Mouse (Mus musculus) heart, adult 11 months (tissue): ENCODE data around the gene Irak2.

Experiments
- DNase-seq: peaks from one replicate; pipeline ENCODE4 v3.0.0; 2022

Irak2 gene

DNA sequence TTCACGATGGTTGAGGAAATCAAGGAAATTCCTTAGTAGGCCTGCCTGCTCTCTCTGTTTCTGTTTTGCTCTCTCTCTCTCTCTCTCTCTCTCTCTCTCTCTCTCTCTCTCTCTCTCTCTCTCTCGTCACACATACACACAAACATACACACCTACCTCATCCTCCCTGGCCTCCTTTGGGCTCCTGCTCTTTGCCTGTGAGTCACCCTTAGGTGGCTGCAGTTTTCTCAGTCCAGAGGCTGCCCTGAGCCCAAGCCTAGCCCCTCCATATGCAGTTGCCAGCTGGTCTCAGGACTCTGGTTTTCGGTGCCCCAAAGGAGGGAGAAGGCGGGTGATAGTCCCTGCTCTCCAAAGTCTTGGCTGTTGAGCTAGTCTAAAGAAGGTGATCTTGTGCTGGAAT, 4.8 kb downstream of the Irak2 start:
- DNase-seq: peak; percentile 90

GRCm38 (mm10) chr6:113643967-113644366, 5.7 kb downstream of the Irak2 start:
- no peak for DNase-seq

DNA sequence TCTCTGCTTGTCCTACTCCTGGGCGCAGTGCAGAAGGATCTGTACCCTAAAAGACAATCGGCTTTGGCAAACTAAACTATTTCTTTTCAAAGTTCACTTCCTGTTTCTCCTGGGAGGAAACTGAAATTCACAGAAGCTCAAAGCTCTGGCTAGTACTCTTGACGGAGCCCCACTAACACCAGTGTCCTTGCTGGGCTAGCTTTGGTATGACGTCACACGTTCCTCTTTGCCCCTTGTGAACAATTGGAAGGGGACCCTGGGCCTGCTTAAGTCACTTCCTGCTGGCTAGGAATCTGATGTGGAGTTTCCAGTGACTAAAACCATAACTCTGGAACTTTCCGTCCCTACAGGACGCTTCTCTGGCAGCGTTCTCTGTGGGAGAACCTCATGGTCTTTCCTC, 6.5 kb downstream of the Irak2 start:
- DNase-seq: peak; percentile 99

DNA sequence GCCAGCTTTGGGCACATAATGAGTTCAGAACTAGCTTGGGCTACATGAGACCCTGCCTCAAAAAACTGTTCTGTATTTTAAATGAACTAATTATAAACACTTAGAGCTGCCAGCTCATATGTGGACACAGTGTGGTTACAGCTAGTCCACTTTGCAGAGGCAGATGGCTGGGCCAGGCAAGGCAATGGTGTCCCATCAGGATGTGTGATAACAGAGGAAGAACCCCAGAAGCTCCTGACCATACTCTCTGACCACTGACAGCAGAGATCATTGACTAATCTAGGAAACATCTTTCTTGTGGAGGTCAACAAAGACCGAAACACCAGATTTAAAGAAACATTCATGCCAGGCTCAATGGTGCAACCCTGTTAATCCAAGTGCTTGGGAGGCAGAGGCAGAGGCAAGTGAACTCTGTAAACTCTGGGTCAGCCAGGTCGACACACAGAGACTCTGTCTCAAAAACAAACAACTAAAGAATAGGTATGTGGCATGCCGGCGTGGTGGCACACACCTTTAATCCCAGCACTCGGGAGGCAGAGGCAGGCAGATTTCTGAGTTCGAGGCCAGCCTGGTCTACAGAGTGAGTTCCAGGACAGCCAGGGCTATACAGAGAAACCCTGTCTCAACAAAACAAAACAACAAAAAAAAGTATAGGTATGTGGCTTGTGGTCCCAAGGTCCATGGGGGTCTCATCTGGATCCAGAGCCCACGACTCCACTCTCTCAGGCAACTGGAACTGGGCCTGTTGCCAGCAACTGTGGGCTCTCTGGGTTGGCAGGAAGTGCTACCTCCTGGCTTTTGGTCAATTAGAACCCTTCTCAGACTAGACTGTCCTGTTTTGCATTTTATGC, 11.3 kb downstream of the Irak2 start:
- no peak for DNase-seq

DNA sequence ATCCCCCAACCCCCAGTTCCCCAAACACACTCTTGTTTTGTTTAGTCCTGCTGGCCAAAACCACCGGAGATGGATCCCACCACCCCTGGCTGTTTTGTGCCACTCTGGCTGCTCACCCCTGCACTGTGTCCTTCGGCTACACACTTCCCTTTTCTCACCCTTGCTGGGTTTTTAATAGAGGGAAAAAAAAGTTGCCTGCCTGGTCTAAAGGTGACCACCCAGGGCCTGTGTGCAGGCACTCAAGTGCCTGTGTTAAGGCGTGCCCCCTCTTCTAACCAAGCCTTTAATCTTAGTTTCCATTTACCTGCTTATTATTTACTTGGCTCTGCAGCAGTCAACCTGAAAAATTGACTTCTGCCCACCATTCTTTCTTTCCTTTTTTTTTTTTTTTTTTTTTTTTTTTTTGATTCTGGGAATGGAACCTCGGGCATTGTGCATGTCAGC, 12.0 kb downstream of the Irak2 start:
- DNase-seq: peak; percentile 90

DNA sequence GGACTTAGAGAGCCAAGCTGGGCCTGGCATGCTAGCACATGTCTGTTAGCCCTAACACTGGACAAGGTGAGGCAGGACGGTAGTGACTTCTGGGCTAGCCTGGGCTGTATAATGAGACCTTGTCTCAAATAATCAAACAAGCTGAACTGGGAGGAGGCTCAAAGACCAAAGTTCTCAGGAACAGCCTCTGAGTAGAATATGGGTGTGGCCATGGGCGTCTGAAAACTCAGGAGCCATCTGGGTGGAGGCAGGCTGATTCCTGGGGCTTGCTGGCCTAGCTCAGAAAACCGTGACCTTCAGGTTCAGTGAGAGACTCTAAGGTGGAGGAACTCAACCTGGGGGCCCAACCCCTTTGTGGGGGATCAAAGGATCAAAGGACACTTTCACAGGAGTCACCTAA, 13.4 kb downstream of the Irak2 start:
- peak; percentile 88 for DNase-seq

GRCm38 (mm10) chr6:113653551-113653950, 15.3 kb downstream of the Irak2 start:
- DNase-seq: peak; percentile 91

GRCm38 (mm10) chr6:113654102-113654501, 15.8 kb downstream of the Irak2 start:
- peak; percentile 96 for DNase-seq

- DNase-seq: peak; percentile 90
These were observed 16.6 kb downstream of the Irak2 start for GRCm38 (mm10) chr6:113654753-113655397.

GRCm38 (mm10) chr6:113655475-113655874, 17.2 kb downstream of the Irak2 start:
- DNase-seq: peak; percentile 86

- peak; percentile 91 for DNase-seq
These were observed 18.6 kb downstream of the Irak2 start for GRCm38 (mm10) chr6:113656847-113657246.

DNA sequence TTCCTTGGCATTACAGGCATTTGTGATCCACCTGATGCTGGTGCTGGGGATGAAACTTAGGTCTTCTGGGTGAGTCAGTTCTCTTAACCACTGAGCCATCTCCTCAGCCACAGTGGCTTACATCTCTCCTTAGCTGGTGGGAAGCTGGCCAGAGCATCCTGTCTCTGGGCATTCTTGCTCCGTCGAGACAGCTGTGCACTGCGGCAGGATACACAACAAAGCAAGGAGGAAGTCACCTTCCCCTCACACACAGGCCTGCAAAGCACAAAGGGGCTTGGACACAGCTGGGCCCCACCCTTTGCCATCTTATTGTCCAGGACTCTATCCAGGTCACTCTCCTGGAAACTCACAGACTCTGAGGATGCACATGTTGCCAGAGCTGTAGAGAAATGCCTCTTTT, 20.0 kb downstream of the Irak2 start:
- peak; percentile 97 for DNase-seq

DNA sequence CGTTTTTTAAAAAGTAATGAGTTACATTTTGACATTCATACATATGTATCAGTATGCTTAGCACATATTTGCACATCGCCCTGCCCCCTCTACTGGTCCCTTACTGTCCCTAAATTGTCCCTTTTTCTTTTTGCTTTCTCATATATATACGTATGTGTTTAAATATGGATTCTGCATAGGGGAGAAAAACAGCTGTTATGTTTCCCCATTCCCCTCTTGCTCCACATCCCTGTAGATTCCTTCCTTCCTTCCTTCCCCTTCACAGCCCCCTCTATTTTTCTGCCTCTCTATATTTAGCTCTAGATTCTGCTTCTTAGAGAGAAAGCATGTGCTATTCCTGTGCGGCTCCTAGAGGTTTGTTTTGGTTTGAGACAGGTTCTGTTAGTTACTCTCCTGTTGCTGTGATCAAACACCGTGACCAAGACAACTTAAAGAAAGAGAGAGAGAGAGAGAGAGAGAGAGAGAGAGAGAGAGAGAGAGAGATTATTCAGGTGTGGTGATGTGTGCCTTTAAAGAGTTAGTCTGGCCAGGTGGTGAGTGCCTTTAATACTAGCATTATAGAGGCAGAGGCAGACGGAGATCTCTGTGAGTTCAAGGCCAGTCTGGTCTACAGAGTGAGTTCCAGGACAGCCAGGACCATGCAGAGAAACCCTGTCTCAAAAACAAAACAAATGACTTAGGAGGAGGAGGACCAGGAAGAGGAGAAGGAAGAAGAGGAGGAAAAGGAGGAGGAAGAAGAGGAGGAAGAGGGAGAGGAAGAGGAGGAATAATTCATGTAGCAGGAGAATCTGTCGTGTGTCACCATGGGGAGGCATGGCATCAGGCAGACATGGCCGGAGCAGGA, 21.6 kb downstream of the Irak2 start:
- peak; percentile 84 for DNase-seq

DNA sequence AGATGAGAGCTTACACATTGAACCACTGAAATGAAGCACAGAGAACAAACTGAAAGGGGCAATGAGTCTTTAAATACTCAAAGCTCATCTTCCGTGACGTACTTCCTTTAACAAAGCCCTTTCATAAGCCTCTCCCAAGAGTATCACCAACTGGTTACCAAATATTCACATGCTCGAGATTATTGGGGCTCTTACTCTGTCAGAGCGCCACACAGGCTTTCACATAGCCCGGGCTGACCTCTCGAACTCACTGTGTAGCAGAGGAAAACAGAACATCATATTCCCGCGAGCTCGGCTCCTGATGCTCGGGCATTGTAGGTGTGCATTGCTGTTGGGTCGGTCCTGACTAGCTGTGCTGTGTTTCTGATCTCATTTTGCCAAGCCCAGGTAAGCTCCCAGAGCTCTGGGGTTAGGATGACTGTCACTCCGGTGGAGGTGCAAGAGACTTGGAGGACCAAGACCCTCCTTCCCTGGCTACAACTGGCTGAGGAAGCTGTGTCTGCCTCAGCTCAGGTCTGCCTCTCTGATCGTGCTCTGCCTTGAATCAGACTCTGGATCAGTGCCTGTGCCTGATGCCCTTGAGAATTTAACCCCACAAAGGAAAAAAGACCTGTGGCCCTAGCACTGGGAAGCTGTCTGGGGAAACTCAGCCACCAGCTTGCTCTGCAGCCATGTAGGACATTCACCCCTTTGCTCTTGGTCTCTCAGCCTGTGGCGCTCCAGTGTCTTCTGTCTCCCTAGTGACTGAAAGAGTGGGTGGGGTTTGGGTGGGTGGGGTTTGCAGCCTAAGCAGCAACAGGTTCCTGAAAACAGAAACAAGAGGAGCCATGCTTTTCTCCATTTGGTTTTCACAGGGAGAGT, 22.5 kb downstream of the Irak2 start:
- DNase-seq: peak; percentile 93

DNA sequence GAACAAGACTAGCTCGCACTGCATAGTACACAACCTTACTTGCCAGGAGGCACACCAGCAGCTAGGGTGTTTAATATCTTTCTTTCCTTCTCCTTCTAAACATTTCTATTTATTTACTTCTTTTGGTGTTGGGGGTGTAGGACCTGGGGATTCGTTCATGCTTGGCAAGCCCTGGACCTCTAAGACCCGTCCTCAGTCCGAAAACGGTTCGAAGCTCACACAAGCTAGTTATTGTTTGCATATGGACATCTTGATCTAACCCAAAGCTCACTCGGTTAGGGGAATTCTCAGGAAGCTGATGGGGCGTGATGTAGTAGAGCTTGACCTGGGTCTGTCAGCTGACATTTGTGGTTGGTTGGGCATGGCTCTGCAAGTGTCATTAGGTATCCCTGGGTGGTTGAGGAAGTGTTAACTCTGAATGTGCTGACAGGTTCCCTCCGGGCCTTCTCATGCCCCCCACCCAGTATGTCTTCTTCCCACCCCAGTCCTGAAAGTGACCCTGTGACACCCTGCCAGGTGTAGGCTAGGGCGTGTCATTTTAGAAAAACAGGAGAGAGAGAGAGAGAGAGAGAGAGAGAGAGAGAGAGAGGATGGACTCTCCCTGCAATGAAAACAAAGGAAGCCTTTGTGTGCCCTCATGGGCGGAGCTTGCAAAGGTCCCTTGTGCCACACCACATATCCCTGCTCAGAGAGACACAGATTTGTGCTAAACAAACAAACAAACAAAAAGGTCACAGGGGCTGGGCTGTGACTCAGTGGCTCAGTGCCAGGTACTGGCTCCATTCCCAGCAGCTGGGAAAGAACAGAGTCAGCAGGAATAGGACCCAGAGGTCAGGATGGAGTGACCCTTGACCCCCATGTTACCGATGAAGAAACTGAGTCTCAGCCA, 23.3 kb downstream of the Irak2 start:
- DNase-seq: peak; percentile 94

GRCm38 (mm10) chr6:113662964-113663700, 24.9 kb downstream of the Irak2 start:
- peak; percentile 91 for DNase-seq

- no peak for DNase-seq
These were observed 26.0 kb downstream of the Irak2 start for GRCm38 (mm10) chr6:113664305-113664704.

- peak; percentile 92 for DNase-seq
These were observed 29.4 kb downstream of the Irak2 start for GRCm38 (mm10) chr6:113667611-113668122.

DNA sequence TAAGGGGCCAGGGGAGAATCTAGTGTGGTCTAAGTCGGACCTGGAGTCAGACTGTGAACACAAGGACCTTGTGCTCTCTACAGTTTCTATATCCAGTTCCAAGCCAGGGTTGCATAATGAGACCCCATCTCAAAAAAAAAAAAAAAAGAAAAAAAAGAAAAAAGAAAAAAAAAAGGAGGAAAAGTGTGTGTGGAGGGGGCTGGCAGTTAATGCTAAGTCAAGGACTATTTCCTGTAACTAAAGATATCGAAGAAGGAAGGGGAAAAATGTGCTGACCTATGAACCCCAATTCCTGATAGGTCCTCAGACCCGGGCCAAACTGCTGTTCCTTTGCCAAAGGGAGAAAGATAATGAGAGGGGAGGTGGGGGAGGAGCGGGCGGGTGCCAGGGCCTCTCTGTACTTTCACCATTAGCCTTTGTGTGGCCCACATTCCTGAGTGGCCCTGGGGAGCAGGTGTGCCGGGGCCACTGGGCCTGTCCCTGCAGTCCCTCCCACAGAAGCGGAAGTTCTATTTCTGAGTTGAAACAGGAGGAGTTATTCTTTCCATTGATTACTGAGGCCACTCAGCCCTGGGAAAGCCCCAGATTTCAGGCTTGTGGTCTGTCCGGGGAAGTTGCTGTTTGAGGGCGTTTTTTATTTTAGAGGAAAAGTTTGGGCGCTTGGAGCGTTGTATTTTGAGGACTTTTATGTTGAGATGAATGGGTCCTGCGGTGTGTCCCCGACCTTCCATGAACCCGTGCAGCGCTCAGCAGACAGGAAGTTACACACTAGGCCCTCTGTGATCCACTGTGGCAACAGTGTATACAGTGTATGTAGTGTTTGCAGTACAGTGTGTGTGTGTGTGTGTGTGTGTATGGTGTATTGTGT, 30.3 kb downstream of the Irak2 start:
- peak; percentile 99 for DNase-seq
